Mouse (Mus musculus) right cerebral cortex, postnatal 25 days (tissue): ENCODE data around the gene Hist1h2ag.

ENCODE experiments used
- DNase-seq: peaks from one replicate; pipeline ENCODE4 v3.0.0; 2022

The Hist1h2ag gene

GRCm38 (mm10) chr13:22036149-22036956 is 6.4 kb downstream of the Hist1h2ag start:
- peak; percentile 10 for DNase-seq

GRCm38 (mm10) chr13:22035267-22036148 is 7.2 kb downstream of the Hist1h2ag start, which contains the start of the genes Hist1h2ah and Hist1h2bk:
TSS of gene Hist1h2ah (minus strand) at chr13:22035568.
TSS of gene Hist1h2bk (plus strand) at chr13:22035870.
- DNase-seq: peak; percentile 84

GRCm38 (mm10) chr13:22034443-22035266 is 8.1 kb downstream of the Hist1h2ag start:
- peak; percentile 5 for DNase-seq

GRCm38 (mm10) chr13:22033741-22034442 is 8.9 kb downstream of the Hist1h2ag start:
- no peak for DNase-seq

GRCm38 (mm10) chr13:22030493-22030892 is 12.3 kb downstream of the Hist1h2ag start:
- no peak for DNase-seq

- DNase-seq: no peak
Measured at GRCm38 (mm10) chr13:22029928-22030327, 12.8 kb downstream of the Hist1h2ag start.

GRCm38 (mm10) chr13:22028673-22029460 is 13.9 kb downstream of the Hist1h2ag start:
- peak; percentile 86 for DNase-seq

- DNase-seq: peak; percentile 79
Measured at GRCm38 (mm10) chr13:22026058-22027031, 16.4 kb downstream of the Hist1h2ag start.

- DNase-seq: no peak
Measured at GRCm38 (mm10) chr13:22022241-22022640, 20.5 kb downstream of the Hist1h2ag start.

- no peak for DNase-seq
Measured at GRCm38 (mm10) chr13:22021581-22021980, 21.2 kb downstream of the Hist1h2ag start.

- no peak for DNase-seq
Measured at GRCm38 (mm10) chr13:22020901-22021339, 21.8 kb downstream of the Hist1h2ag start.

- DNase-seq: no peak
Measured at GRCm38 (mm10) chr13:22019934-22020835, 22.6 kb downstream of the Hist1h2ag start.

GRCm38 (mm10) chr13:22015479-22016450 is 27.0 kb downstream of the Hist1h2ag start:
- no peak for DNase-seq

- no peak for DNase-seq
Measured at GRCm38 (mm10) chr13:22014411-22014845, 28.3 kb downstream of the Hist1h2ag start.

- no peak for DNase-seq
Measured at GRCm38 (mm10) chr13:22013716-22014115, 29.0 kb downstream of the Hist1h2ag start.

- DNase-seq: no peak
Measured at GRCm38 (mm10) chr13:22009642-22010041, 33.1 kb downstream of the Hist1h2ag start, which contains the start of gene Prss16. TSS of gene Prss16 (minus strand) at chr13:22009742.

- DNase-seq: no peak
Measured at GRCm38 (mm10) chr13:22008707-22009106, 34.0 kb downstream of the Hist1h2ag start.
